Mouse (Mus musculus) intestine, embryonic 14.5 days (tissue): ENCODE measurements around the gene Lypd3. TPM values are rescaled to one million over a fixed set of nuclear protein-coding genes. Genes with fewer than 3 reads are reported as not detected.

Experiments
- ATAC-seq: fragments of 200-750 bp; cut with Nextera tagmentation; replicated peaks from 2 replicates; pipeline ENCODE4 v1.8.0; 2017; ENCODE audit warnings: low read depth, moderate number of reproducible peaks, moderate TSS enrichment, moderate library complexity; ENCODE audit not compliant: low FRiP score, low TSS enrichment
- DNase-seq: peaks from one replicate; pipeline ENCODE4 v3.0.0-alpha.2; 2018; ENCODE audit warnings: low spot score
- H3K27ac ChIP-seq: fragments of 300-500 bp; sonication (generic); 2 replicates; pipeline ENCODE4 v1.5.1; 2014; ENCODE audit warnings: low read depth, mild to moderate bottlenecking, control low read depth
- H3K27me3 ChIP-seq: fragments of 300-500 bp; sonication (generic); replicated peaks from 2 replicates; pipeline ENCODE4 v1.6.1; 2014; ENCODE audit warnings: low read length, control low read depth; ENCODE audit not compliant: control insufficient read depth, insufficient read depth
- H3K36me3 ChIP-seq: fragments of 300-500 bp; sonication (generic); 2 replicates; pipeline ENCODE4 v1.6.1; 2014; ENCODE audit warnings: low read length, control low read depth; ENCODE audit not compliant: control insufficient read depth, insufficient read depth
- H3K4me1 ChIP-seq: fragments of 300-500 bp; sonication (generic); replicated peaks from 2 replicates; pipeline ENCODE4 v1.6.1; 2014; ENCODE audit warnings: low read length, control low read depth, mixed read lengths; ENCODE audit not compliant: control insufficient read depth, insufficient read depth
- H3K4me2 ChIP-seq: fragments of 300-500 bp; sonication (generic); 2 replicates; pipeline ENCODE4 v1.6.1; 2014; ENCODE audit warnings: low read length
- H3K4me3 ChIP-seq: fragments of 300-500 bp; sonication (generic); 2 replicates; pipeline ENCODE4 v1.5.1; 2014; ENCODE audit warnings: low read depth, low read length, control low read depth, mixed read lengths
- H3K9ac ChIP-seq: fragments of 300-500 bp; sonication (generic); 2 replicates; pipeline ENCODE4 v1.6.1; 2014; ENCODE audit warnings: mild to moderate bottlenecking, low read length
- H3K9me3 ChIP-seq: fragments of 300-500 bp; sonication (generic); 2 replicates; pipeline ENCODE4 v1.6.1; 2016; ENCODE audit warnings: low read length, control low read depth; ENCODE audit not compliant: control insufficient read depth
- WGBS: fragments of 180-500 bp; shearing (Covaris S2); extraction: QIAGEN DNeasy Blood & Tissue Kit; methylation state at CpG from one replicate; pipeline ENCODE4 v1.1.7; 2014; 5-methylcytosine and 5-hydroxymethylcytosine counted together
- polyA plus RNA-seq: library from polyadenylated mRNA; unstranded; fragments of >200 nt; fragmentation: Nextera tagmentation; extraction: Ambion mirVana; gene quantifications from 2 replicates; pipeline ENCODE4 v1.2.1, GENCODE M21; 2014

The Lypd3 gene
- polyA plus RNA-seq, 1 experiment from 2014 or later, result 0.77 TPM

DNA sequence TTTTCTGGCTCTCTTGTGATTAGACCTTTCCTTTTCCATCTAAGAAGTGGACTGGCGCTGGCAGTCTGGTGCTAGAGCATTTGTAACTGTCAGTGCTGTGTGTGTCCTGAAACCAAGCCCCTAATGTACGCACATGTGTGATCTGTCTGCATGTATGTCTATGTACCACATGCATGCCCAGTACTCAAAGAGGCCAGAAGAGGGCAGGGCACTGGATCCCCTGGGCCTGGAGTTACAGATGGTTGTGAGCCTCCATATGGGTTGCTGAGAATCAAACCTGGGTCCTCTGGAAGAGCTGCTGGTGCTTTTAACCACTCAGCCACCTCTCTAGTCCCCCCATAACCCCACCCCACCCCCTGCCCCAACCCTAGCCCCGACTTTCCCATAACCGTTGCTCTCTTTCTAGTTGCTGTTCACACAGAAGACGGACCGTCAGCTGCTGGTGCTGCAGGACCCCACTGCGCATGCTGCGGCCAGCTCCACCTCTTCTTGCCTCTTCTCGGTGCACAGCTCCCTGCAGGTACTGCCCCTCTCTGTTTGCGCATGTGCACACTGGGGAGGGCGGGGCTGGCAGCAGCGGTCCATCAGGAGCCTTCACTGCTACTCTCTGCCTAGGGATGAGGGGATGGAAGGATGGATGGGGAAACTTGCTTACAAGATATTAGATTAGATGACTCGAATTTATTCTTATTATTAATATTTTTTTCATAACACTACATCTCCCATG lies 16.5 kb upstream of the Lypd3 start:
- Histone ChIP-seq H3K9me3 (no peaks in the 10 kb centered on the region), H3K27me3 (no peaks in the 10 kb centered on the region), H3K4me1 (no peaks in the 10 kb centered on the region), H3K27ac (no peak overlapping the region), H3K4me3 (no peak overlapping the region), H3K36me3 (0 out of 2 replicates have a peak, but pooled peaks cover 4% of the 10 kb centered on the region), H3K4me2 (no peak overlapping the region), H3K9ac (no peak overlapping the region)
- 63% methylated on average over 13 of the region's 13 CpGs for whole genome bisulfite sequencing
- DNase-seq, result no peak
- ATAC-seq, result no peak

DNA sequence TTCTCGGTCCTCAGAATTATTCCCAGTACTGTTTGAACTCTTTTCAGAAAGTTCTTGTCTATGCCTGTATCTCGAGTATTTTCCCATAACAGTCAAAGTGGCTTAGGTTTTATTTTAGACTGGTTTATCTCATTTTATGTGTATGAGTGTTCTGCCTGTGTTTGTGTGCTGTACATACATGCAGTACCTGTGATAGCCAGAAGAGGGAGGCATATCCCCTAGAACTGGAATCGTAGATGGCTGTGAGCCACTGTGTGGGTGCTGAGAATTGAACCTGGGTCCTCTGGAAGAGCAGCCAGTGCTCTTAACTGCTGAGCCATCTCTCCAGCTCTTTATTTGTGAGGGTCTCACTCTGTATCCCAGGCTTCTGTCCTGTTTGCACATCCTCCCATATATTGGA lies 15.2 kb upstream of the Lypd3 start:
- Histone ChIP-seq H3K36me3 (0 out of 2 replicates have a peak, but pooled peaks cover 4% of the 10 kb centered on the region), H3K4me2 (no peak overlapping the region), H3K27ac (no peak overlapping the region), H3K4me3 (no peak overlapping the region), H3K27me3 (no peaks in the 10 kb centered on the region), H3K9me3 (no peaks in the 10 kb centered on the region), H3K9ac (no peak overlapping the region), H3K4me1 (no peaks in the 10 kb centered on the region)
- DNase-seq (no peak), ATAC-seq (no peak)
- WGBS, result 83% methylated on average over 3 of the region's 3 CpGs

DNA sequence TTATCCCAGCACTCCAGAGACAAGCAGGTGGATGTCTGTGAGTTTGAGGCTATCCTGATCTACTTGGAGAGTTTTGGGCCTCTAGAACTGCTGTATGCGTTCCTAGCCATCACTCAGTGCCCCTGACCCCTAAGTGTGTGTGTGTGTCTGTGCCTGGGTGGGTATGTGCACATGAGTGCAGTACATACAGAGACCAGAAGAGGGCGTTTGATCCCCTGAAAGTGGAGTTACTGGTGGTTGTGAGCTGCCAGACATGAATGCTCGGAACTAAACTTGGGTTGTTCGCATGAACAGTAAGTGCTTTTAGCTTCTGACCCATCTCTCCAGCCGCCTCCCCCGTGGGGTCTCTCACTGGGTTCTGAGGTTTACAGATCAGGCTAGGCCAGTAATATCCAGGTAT lies 13.4 kb upstream of the Lypd3 start:
- H3K4me3 ChIP-seq, result no peak overlapping the region
- H3K36me3 ChIP-seq, result 0 out of 2 replicates have a peak, but pooled peaks cover 4% of the 10 kb centered on the region
- H3K9me3 ChIP-seq, result no peaks in the 10 kb centered on the region
- no peak overlapping the region for H3K27ac ChIP-seq
- H3K9ac ChIP-seq, result no peak overlapping the region
- no peaks in the 10 kb centered on the region for H3K27me3 ChIP-seq
- ATAC-seq (no peak), DNase-seq (no peak)
- no peaks in the 10 kb centered on the region for H3K4me1 ChIP-seq
- H3K4me2 ChIP-seq, result no peak overlapping the region
- 83% methylated on average over 6 of the region's 6 CpGs for WGBS

DNA sequence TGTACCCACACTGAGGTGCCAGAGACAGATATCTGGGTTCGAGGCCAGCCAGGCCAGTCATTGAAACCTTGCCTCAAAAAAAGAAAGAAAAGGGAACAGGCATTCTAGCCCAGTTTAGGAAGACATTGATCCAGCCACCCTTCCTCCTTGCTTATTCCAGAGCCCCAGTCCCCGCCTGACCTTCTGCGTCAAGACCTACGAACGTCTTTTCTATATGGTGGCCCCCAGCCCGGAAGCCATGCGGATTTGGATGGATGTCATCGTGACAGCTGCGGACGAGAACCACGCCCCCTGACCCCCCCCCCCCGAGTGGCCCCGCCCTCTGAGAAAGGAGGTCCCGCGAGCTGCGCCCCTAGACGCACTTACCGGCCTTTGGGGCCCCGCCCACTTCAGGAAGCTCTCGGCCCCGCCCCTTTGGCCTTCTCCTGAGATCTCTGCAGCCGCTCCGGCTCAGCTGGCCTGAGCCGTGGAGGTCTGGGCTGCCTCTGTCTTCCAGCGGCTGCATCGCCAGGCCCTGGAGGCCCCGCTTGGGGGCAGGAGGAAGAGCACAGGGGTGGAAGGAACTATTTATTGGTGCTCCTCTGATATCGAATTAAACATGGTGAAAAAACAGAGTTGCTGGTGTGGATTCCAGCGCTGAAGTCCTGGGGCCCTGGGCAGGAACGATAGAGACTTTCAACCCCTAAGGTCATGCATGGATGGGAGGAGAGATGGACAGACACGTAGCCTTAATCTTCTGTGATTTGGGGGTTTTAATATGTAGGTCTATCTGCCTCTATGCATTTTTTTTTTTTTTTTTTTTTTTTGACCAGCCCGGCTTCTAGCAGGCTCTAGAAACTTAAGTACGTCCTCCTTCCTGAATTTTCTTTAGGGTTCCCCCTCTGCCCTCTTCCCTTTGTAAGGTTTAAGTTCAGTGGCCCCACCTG lies 7.4 kb upstream of the Lypd3 start:
- peaks cover 6% of the 10 kb centered on the region; the same call in 1 of the 2 replicates for H3K9me3 ChIP-seq
- peak; percentile 90 for DNase-seq
- peak overlapping the region; percentile 43 for H3K9ac ChIP-seq
- H3K27ac ChIP-seq, result peak overlapping the region; percentile 57
- WGBS, result 7% methylated on average over 33 of the region's 33 CpGs
- H3K4me2 ChIP-seq, result peak overlapping the region; percentile 58
- no peaks in the 10 kb centered on the region for H3K27me3 ChIP-seq
- peak; percentile 86 for ATAC-seq
- H3K36me3 ChIP-seq, result 0 out of 2 replicates have a peak, but pooled peaks cover 4% of the 10 kb centered on the region
- 0 out of 2 replicates have a peak, but pooled peaks cover 7% of the 10 kb centered on the region for H3K4me1 ChIP-seq
- peak overlapping the region; percentile 29 for H3K4me3 ChIP-seq

DNA sequence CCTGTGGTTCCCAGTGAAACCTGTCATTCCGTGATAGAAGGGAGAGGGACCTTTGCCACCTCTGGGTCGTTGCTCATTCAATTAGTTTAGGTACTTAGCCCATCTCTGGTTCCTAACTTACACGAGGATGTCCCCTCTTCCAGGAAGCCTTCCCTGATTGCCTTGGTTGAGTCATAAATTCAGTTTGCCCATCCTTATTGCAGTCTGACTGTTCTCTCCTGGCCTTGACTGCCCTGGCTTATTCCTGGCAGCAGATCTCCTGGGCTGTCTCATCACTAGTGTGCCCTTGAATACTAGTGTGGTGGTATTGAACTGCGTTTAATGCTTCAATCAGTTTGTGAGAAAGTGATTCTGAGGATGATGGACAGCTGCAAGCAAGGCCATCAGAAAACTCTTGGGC lies 6.7 kb upstream of the Lypd3 start:
- no peaks in the 10 kb centered on the region for H3K36me3 ChIP-seq
- peak overlapping the region; percentile 57; the same call in 1 of the 2 replicates for H3K27ac ChIP-seq
- peak overlapping the region; percentile 58; the same call in 1 of the 2 replicates for H3K4me2 ChIP-seq
- 71% methylated on average over 4 of the region's 4 CpGs for WGBS
- ATAC-seq (no peak), DNase-seq (no peak)
- 0 out of 2 replicates have a peak, but pooled peaks cover 7% of the 10 kb centered on the region for H3K4me1 ChIP-seq
- peaks cover 6% of the 10 kb centered on the region; the same call in 1 of the 2 replicates for H3K9me3 ChIP-seq
- no peak overlapping the region for H3K9ac ChIP-seq
- H3K27me3 ChIP-seq, result no peaks in the 10 kb centered on the region
- H3K4me3 ChIP-seq, result no peak overlapping the region

DNA sequence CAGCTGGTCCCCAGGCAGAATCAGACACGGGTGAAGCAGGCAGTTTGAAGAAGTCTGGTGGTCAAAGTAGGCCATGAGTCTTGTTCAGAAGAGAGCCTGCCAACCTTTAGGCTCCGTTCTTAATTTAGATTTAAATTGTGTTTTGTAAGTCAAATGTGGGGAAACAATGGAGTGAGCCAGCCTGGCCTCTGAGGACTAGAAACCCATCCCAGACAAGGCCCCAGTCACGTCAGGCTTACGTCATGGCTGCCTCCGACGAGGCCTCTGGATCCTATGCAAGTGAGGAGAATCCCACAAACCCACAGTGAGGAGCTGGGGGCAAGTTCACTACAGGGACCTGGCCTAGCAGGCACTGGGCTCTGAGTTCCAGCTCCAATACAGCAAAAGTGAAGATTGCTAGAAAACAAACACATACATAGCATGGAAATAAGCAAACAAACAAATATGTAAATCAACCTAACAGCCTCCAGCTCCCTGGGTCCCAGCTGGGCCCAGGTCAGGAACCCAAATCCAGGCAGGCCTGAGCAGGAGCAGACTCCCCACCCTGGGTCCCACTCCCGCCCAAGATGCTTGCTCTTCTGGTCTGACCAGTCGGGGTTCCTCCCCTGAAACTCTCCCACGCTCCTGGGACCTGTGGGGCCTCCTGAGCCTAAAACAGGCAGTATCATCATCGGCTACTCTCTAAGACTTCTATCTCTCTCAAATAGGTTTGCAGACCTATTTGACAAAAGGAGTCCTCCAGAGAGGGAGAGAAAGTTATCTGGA lies 6.1 kb upstream of the Lypd3 start:
- H3K27me3 ChIP-seq, result peaks cover under 1% of the 10 kb centered on the region; the same call in 1 of the 2 replicates

DNA sequence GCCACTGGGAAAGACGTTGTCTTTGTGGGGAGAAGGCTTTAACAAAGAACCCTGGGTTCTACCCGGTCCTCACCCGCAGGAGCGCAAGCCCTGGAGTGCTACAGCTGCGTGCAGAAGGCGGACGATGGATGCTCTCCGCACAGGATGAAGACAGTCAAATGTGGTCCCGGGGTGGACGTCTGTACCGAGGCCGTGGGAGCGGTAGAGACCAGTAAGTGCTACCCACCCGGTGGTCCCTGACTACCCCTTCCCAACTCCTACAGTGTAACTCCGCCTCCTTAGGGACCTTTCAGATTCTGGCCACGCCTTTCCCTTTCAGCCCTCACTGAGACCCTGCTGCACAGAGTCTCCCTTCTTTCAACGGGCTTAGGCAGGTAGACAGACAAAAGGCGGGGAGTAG lies 696 bp downstream of the Lypd3 start:
- H3K9ac ChIP-seq, result no peak overlapping the region
- H3K27ac ChIP-seq, result no peak overlapping the region
- no peak overlapping the region for H3K4me3 ChIP-seq
- DNase-seq (no peak), ATAC-seq (peak; percentile 57)
- peaks cover 60% of the 10 kb centered on the region for H3K27me3 ChIP-seq
- 4% methylated on average over 17 of the region's 18 CpGs for WGBS
- no peaks in the 10 kb centered on the region for H3K36me3 ChIP-seq
- H3K9me3 ChIP-seq, result peaks cover 6% of the 10 kb centered on the region; the same call in 1 of the 2 replicates
- 0 out of 2 replicates have a peak, but pooled peaks cover 3% of the 10 kb centered on the region for H3K4me1 ChIP-seq
- peak overlapping the region; percentile 25; the same call in 1 of the 2 replicates for H3K4me2 ChIP-seq

More for the DNA sequence above, 6.1 kb upstream of the Lypd3 start:
- Histone ChIP-seq H3K36me3 (no peaks in the 10 kb centered on the region), H3K27ac (no peak overlapping the region), H3K9me3 (peaks cover 6% of the 10 kb centered on the region; the same call in 1 of the 2 replicates), H3K4me2 (no peak overlapping the region), H3K4me3 (no peak overlapping the region), H3K4me1 (0 out of 2 replicates have a peak, but pooled peaks cover 7% of the 10 kb centered on the region), H3K9ac (no peak overlapping the region)
- 74% methylated on average over 10 of the region's 10 CpGs for WGBS
- no peak for DNase-seq
- ATAC-seq, result no peak
